Mouse (Mus musculus): ENCODE data around the gene Gm8212. TPM values are rescaled to one million over a fixed set of nuclear protein-coding genes. Genes with fewer than 3 reads are reported as not detected.
"Not testable (repeated sequence)": the region's sequence is repeated elsewhere in the genome, so short reads cannot be mapped to it uniquely, and the experiment has no call there.

Gm8212 gene
- not detected in 2 replicates for total RNA-seq (2014; fragmentation: Nextera tagmentation)
- not detected in 2 replicates for total RNA-seq (2017)
- polyA plus RNA-seq (2012): 0.03 TPM in 1 of 2 replicates, not detected in the other

- H3K9me3 ChIP-seq (replicated peaks); ATAC-seq (ENCODE audit: extremely low read depth, insufficient number of reproducible peaks, low FRiP score, poor library complexity, severe bottlenecking); H3K27me3 ChIP-seq (ENCODE audit: insufficient read depth, low read length); H3K4me1 ChIP-seq (ENCODE audit: insufficient read depth, low read depth, low read length); H3K4me3 ChIP-seq (ENCODE audit: low read depth, low read length); H3K36me3 ChIP-seq (replicated peaks); DNase-seq (ENCODE audit: low spot score): not testable (repeated sequence)
These were observed at the start of gene Gm8212 for GRCm38 (mm10) chr14:44197361-44197760. TSS of gene Gm8212 (plus strand) at chr14:44197661.

DNA sequence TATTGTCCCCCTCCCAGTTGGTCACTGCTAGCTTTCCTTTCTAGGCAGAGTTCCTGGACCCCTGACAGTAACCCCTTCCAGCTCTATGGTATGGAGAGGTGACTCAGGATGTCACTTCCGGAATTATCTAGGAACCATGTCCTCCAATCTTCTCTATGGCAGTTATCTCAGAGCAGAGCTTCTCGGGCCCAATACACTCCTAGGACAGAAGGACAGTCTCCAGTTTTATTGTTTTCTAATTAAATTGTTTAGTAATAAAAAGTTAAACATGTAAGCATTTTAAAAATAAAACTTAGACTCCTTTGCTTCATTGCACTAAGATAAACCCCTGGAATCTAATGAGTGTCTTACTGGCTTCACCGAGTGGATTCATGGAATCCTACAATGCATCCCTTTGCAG, 15.7 kb downstream of the Gm8212 start, which contains the start of gene 4930503E14Rik:
Gene 4930503E14Rik (minus strand): TSS at position 101 of the 400 bp plus-strand sequence.
- not testable (repeated sequence) for H3K27me3 ChIP-seq (ENCODE audit: insufficient read depth, low read length); H3K9me3 ChIP-seq (replicated peaks); ATAC-seq (ENCODE audit: extremely low read depth, insufficient number of reproducible peaks, low FRiP score, poor library complexity, severe bottlenecking); H3K36me3 ChIP-seq (replicated peaks); DNase-seq (ENCODE audit: low spot score); H3K4me1 ChIP-seq (ENCODE audit: insufficient read depth, low read depth, low read length); H3K4me3 ChIP-seq (ENCODE audit: low read depth, low read length)

DNA sequence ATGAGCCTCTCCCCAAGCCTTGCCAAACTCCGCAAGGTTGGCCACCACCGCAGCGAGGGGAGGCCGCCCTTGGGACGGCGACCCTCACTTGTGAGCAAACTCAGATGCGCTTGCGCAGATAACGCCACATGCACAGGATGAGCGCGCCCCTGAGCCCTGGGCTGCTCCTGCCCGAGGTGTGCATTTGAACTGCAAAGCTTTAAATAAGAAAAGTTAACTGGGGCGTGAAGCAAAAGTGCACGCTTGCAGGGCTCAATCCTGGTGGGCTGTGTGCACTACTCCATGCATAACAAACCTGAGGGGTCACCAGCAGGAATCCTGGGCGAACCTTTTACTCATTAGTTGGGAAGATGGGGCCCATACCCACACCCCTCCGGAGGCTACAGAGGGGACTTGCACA, 50.6 kb downstream of the Gm8212 start:
- Histone ChIP-seq H3K27me3 (ENCODE audit: insufficient read depth, low read length) (no peaks in the 10 kb centered on the region), H3K36me3 (replicated peaks) (no peaks in the 10 kb centered on the region), H3K4me1 (ENCODE audit: insufficient read depth, low read depth, low read length) (no peaks in the 10 kb centered on the region), H3K9me3 (replicated peaks) (peaks cover 31% of the 10 kb centered on the region), H3K4me3 (ENCODE audit: low read depth, low read length) (no peak overlapping the region)
- DNase-seq (ENCODE audit: low spot score) (no peak), ATAC-seq (ENCODE audit: extremely low read depth, insufficient number of reproducible peaks, low FRiP score, poor library complexity, severe bottlenecking) (no peak)
- no peak for TF ChIP-seq GATA1 (IDR thresholded peaks at IDR 0.05; ENCODE audit: borderline replicate concordance, low read length)
- TF ChIP-seq CTCF (IDR thresholded peaks at IDR 0.05; ENCODE audit: low read depth, low read length): no peak
- TF ChIP-seq TAL1 (conservative IDR thresholded peaks at IDR 0.05; ENCODE audit: low read depth, low read length): no peak
- TF ChIP-seq GATA2 (IDR thresholded peaks at IDR 0.05; ENCODE audit: borderline replicate concordance, low read depth, low read length): no peak
- no peak for TF ChIP-seq POLR2AphosphoS5 (IDR thresholded peaks at IDR 0.05; ENCODE audit: insufficient replicate concordance, low read depth, low read length)

Other genes starting within 250 kb of the Gm8212 start
- gene Ang5, start 240.6 kb upstream of the Gm8212 start, total RNA-seq (2014; fragmentation: Nextera tagmentation): not detected in 2 replicates
- gene Ang5, start 240.6 kb upstream of the Gm8212 start, total RNA-seq (2017): 0.41 TPM in 1 of 2 replicates, not detected in the other
- gene Ang5, start 240.6 kb upstream of the Gm8212 start, polyA plus RNA-seq (2012): not detected in 2 replicates
- gene Ang6, start 195.4 kb upstream of the Gm8212 start, total RNA-seq (2014; fragmentation: Nextera tagmentation): not detected in 2 replicates
- 0.55 TPM in 1 of 2 replicates, not detected in the other for gene Ang6, start 195.4 kb upstream of the Gm8212 start, total RNA-seq (2017)
- not detected in 2 replicates for gene Ang6, start 195.4 kb upstream of the Gm8212 start, polyA plus RNA-seq (2012)
- gene Ear2, start 95.0 kb upstream of the Gm8212 start, total RNA-seq (2014; fragmentation: Nextera tagmentation): not detected in 2 replicates
- gene Ear2, start 95.0 kb upstream of the Gm8212 start, total RNA-seq (2017): 0.35 TPM in 1 of 2 replicates, not detected in the other
- gene Ear2, start 95.0 kb upstream of the Gm8212 start, polyA plus RNA-seq (2012): not detected in 2 replicates
- not detected in 2 replicates for gene Gm3327, start 73.8 kb upstream of the Gm8212 start, total RNA-seq (2014; fragmentation: Nextera tagmentation)
- 0.16 TPM in 1 of 2 replicates, not detected in the other for gene Gm3327, start 73.8 kb upstream of the Gm8212 start, total RNA-seq (2017)
- not detected in 2 replicates for gene Gm3327, start 73.8 kb upstream of the Gm8212 start, polyA plus RNA-seq (2012)
- 3.3 and 4.9 TPM in 2 replicates for gene 4930503E14Rik, start 15.6 kb downstream of the Gm8212 start, total RNA-seq (2014; fragmentation: Nextera tagmentation)
- 0.93 and 1.1 TPM in 2 replicates for gene 4930503E14Rik, start 15.6 kb downstream of the Gm8212 start, total RNA-seq (2017)
- 0.17 TPM in 1 of 2 replicates, not detected in the other for gene 4930503E14Rik, start 15.6 kb downstream of the Gm8212 start, polyA plus RNA-seq (2012)
- not detected in 2 replicates for gene Gm8220, start 87.9 kb downstream of the Gm8212 start, total RNA-seq (2014; fragmentation: Nextera tagmentation)
- 0.76 TPM in 1 of 2 replicates, not detected in the other for gene Gm8220, start 87.9 kb downstream of the Gm8212 start, total RNA-seq (2017)
- not detected in 2 replicates for gene Gm8220, start 87.9 kb downstream of the Gm8212 start, polyA plus RNA-seq (2012)
- gene Gm5930, start 140.9 kb downstream of the Gm8212 start, total RNA-seq (2014; fragmentation: Nextera tagmentation): 0.90 and 2.2 TPM in 2 replicates
- 0.35 and 0.71 TPM in 2 replicates for gene Gm5930, start 140.9 kb downstream of the Gm8212 start, total RNA-seq (2017)
- not detected in 2 replicates for gene Gm5930, start 140.9 kb downstream of the Gm8212 start, polyA plus RNA-seq (2012)
- gene Gm8229, start 167.7 kb downstream of the Gm8212 start, total RNA-seq (2014; fragmentation: Nextera tagmentation): not detected in 2 replicates
- 0.11 and 0.17 TPM in 2 replicates for gene Gm8229, start 167.7 kb downstream of the Gm8212 start, total RNA-seq (2017)
- gene Gm8229, start 167.7 kb downstream of the Gm8212 start, polyA plus RNA-seq (2012): not detected in 2 replicates
- not detected in 2 replicates for gene Gm3371, start 213.0 kb downstream of the Gm8212 start, total RNA-seq (2014; fragmentation: Nextera tagmentation)
- gene Gm3371, start 213.0 kb downstream of the Gm8212 start, total RNA-seq (2017): not detected in 2 replicates
- gene Gm3371, start 213.0 kb downstream of the Gm8212 start, polyA plus RNA-seq (2012): not detected in 2 replicates
- gene Gm8232, start 236.0 kb downstream of the Gm8212 start, total RNA-seq (2014; fragmentation: Nextera tagmentation): not detected in 2 replicates
- gene Gm8232, start 236.0 kb downstream of the Gm8212 start, total RNA-seq (2017): 0.11 TPM in 1 of 2 replicates, not detected in the other
- not detected in 2 replicates for gene Gm8232, start 236.0 kb downstream of the Gm8212 start, polyA plus RNA-seq (2012)

All from G1E (cell line).